Mouse (Mus musculus) midbrain, embryonic 13.5 days (tissue): ENCODE data around the gene Sun5. TPM values are rescaled to one million over a fixed set of nuclear protein-coding genes. Genes with fewer than 3 reads are reported as not detected.

Experiments used
- ATAC-seq: fragments of 200-750 bp; cut with Nextera tagmentation; 2 replicates; pipeline ENCODE4 v1.8.0; 2017; ENCODE audit warnings: mild to moderate bottlenecking, moderate TSS enrichment, moderate library complexity
- H3K27ac ChIP-seq: fragments of 300-500 bp; sonication (generic); 2 replicates; pipeline ENCODE4 v1.5.1; 2015; ENCODE audit warnings: inconsistent platforms, mild to moderate bottlenecking, moderate library complexity
- H3K27me3 ChIP-seq: fragments of 300-500 bp; sonication (generic); 2 replicates; pipeline ENCODE4 v1.6.1; 2015; ENCODE audit warnings: mild to moderate bottlenecking, inconsistent platforms
- H3K36me3 ChIP-seq: fragments of 300-500 bp; sonication (generic); 2 replicates; pipeline ENCODE4 v1.6.1; 2015; ENCODE audit warnings: mild to moderate bottlenecking, inconsistent platforms
- H3K4me1 ChIP-seq: fragments of 300-500 bp; sonication (generic); replicated peaks from 2 replicates; pipeline ENCODE4 v1.6.1; 2015; ENCODE audit warnings: inconsistent platforms
- H3K4me2 ChIP-seq: fragments of 300-500 bp; sonication (generic); replicated peaks from 2 replicates; pipeline ENCODE4 v1.6.1; 2015; ENCODE audit warnings: moderate library complexity, mild to moderate bottlenecking, inconsistent platforms
- H3K4me3 ChIP-seq: fragments of 300-500 bp; sonication (generic); replicated peaks from 2 replicates; pipeline ENCODE4 v1.5.1; 2015; ENCODE audit warnings: mild to moderate bottlenecking, inconsistent platforms
- H3K9ac ChIP-seq: fragments of 300-500 bp; sonication (generic); replicated peaks from 2 replicates; pipeline ENCODE4 v1.6.1; 2015; ENCODE audit warnings: mild to moderate bottlenecking, inconsistent platforms
- H3K9me3 ChIP-seq: fragments of 300-500 bp; sonication (generic); 2 replicates; pipeline ENCODE4 v1.6.1; 2016; ENCODE audit warnings: mild to moderate bottlenecking, inconsistent platforms
- WGBS: fragments of 180-500 bp; shearing (Covaris S2); methylation state at CpG from one replicate; pipeline ENCODE4 v1.1.7; 2015; 5-methylcytosine and 5-hydroxymethylcytosine counted together
- polyA plus RNA-seq: library from polyadenylated mRNA; unstranded; fragments of >200 nt; fragmentation: Nextera tagmentation; extraction: Ambion mirVana; gene quantifications from 2 replicates; pipeline ENCODE4 v1.2.1, GENCODE M21; 2015

Sun5 gene
- not detected in 2 replicates for polyA plus RNA-seq

DNA sequence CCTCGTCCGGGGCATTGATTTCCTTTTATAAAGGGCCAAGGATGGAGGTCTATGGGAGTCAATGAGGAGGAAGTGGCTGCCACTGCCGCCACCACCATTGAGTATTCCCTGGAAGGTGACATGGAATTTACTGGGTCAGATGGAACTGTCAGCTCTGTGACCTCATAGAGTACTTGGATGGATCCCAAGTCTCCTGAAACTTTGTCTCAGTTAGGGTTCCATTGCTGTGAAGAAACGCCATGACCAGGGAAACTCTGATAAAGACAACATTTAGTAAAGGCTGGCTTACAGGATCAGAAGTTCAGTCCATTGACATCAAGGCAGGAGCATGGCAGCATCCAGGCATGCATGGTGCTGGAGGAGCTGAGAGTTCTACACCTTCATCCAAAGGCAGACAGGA lies at the start of gene Sun5:
Sun5 (minus strand) TSS at position 101 of the 400 bp plus-strand sequence.
- H3K9ac ChIP-seq, result no peak within 1 kb of the TSS
- 93% methylated on average over 4 of the region's 4 CpGs for WGBS
- no peaks in the 10 kb centered on the region for H3K27me3 ChIP-seq
- no peak within 1 kb of the TSS for H3K4me2 ChIP-seq
- no peak within 1 kb of the TSS for H3K27ac ChIP-seq
- no peaks in the 10 kb centered on the region for H3K4me1 ChIP-seq
- ATAC-seq, result no peak
- H3K36me3 ChIP-seq, result no peaks in the 10 kb centered on the region
- H3K4me3 ChIP-seq, result no peak within 1 kb of the TSS
- no peaks in the 10 kb centered on the region for H3K9me3 ChIP-seq

DNA sequence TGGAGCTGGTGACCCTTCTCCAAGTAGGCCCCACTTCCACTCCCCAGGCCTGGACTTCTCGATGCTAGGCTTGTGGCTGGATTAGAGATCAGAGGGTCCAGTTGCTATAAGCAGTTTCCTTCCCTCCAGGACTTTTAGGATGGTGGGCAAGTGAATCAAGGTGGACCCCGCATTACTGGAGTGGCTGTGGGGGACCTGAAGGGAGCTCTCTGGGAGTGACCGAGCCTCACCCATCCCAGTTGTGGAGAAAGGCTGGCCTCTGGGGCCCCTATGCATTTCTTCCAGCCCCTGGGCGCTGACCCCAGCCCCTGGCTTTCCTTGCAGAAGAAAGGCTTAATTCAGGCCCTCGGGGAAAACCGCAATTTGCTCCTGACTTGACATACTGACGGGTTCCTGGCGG lies 47.0 kb upstream of the Sun5 start, which contains the start of gene Bpifb3:
Bpifb3 (plus strand) TSS at position 301 of the 400 bp plus-strand sequence.
- 62% methylated on average over 8 of the region's 8 CpGs for WGBS
- ATAC-seq, result no peak
- Histone ChIP-seq H3K4me2 (no peak within 1 kb of the TSS), H3K9me3 (no peaks in the 10 kb centered on the region), H3K4me3 (no peak within 1 kb of the TSS), H3K27ac (no peak within 1 kb of the TSS), H3K9ac (no peak within 1 kb of the TSS), H3K4me1 (no peaks in the 10 kb centered on the region), H3K36me3 (no peaks in the 10 kb centered on the region), H3K27me3 (no peaks in the 10 kb centered on the region)

DNA sequence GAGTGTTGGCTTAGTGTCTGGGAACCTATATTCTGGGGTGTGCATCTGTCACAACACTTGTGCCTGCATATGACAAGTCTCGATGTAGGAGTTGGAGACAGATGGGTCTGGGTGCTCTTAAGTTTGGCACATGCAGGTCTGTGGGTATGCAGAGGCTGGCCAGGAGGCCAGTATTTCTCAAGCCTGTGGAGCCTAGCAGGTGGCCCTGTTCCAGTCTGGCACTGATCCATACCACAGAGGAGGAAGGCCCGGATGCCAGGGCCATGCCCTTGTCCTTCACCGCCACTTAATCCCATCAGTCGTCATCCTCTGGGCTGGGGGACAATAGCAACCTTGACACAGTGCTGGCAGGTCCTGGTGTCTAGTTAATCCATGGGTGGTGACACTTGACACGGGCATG lies 43.3 kb upstream of the Sun5 start:
- WGBS, result 40% methylated on average over 5 of the region's 5 CpGs
- Histone ChIP-seq H3K9me3 (no peaks in the 10 kb centered on the region), H3K27ac (no peak overlapping the region), H3K4me2 (no peak overlapping the region), H3K4me3 (no peak overlapping the region), H3K27me3 (no peaks in the 10 kb centered on the region), H3K4me1 (no peaks in the 10 kb centered on the region), H3K9ac (no peak overlapping the region), H3K36me3 (no peaks in the 10 kb centered on the region)
- ATAC-seq, result no peak

DNA sequence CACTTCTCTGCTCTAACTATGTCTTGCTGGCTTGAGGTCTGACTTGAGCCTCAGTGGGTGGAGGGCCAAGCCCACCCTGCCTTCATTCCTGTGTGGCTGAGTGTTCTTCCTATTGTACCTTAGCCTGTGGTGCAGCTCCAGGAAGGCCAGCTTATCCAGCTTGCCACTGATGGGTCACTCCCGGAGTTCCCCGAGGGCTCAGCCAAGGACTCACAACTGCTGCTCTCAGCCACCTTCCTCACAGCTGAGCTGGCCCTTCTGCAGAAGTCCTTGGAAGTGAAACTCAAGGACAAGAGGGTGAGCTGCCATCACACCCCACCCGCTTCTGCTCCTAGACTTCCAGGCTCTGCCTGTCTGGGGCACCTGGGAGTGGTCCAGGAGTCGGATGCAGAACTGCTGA lies 35.7 kb upstream of the Sun5 start:
- H3K4me3 ChIP-seq, result no peak overlapping the region
- ATAC-seq, result no peak
- H3K4me1 ChIP-seq, result no peaks in the 10 kb centered on the region
- H3K4me2 ChIP-seq, result no peak overlapping the region
- no peaks in the 10 kb centered on the region for H3K27me3 ChIP-seq
- 84% methylated on average over 4 of the region's 4 CpGs for WGBS
- no peaks in the 10 kb centered on the region for H3K36me3 ChIP-seq
- no peak overlapping the region for H3K9ac ChIP-seq
- no peaks in the 10 kb centered on the region for H3K9me3 ChIP-seq
- no peak overlapping the region for H3K27ac ChIP-seq

DNA sequence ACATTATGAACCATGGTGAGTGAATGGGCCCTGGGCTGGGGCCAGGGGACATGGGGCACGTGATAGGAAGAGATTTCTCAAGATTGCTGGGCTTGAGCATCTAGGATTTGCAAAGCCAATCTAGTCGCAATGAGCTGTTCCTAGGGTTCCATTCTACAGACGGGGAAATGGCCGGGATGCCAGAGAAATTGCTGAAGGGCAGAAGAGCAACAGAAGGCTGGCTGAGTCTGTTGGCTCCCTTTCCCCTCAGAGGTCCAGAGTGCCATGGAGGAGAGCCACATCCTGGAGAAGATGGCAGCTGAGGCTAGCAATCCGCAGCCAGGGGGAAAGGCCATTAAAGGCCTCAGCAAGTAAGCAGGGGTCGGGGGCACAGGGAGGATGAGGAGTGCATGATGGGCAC lies 31.8 kb upstream of the Sun5 start:
- 86% methylated on average over 6 of the region's 6 CpGs for WGBS
- Histone ChIP-seq H3K9me3 (no peaks in the 10 kb centered on the region), H3K27ac (no peak overlapping the region), H3K4me1 (no peaks in the 10 kb centered on the region), H3K36me3 (no peaks in the 10 kb centered on the region), H3K27me3 (no peaks in the 10 kb centered on the region), H3K4me2 (no peak overlapping the region), H3K9ac (no peak overlapping the region), H3K4me3 (no peak overlapping the region)
- no peak for ATAC-seq

DNA sequence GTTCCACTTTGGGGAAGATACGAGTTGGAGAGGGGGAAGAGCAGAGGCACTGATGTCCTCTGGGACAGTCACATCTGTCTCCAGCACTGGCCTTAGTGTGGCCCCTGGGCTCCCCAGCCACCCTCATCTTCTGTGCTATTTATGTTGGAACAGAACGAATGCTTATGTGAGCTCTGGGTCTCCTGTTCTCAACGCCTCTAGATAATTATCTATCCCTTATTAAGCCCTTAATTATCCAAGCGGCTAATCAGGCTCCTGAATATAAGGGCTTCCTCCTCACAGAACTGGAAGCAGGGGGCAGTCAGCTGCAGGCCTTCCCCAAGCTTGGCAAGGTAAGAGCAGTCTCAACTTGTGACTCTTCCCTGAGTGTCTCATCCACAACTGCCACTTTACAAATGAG lies 29.2 kb upstream of the Sun5 start, which contains the start of gene Bpifb6:
Bpifb6 (plus strand) TSS at position 301 of the 400 bp plus-strand sequence.
- H3K27me3 ChIP-seq, result no peaks in the 10 kb centered on the region
- H3K27ac ChIP-seq, result no peak within 1 kb of the TSS
- H3K36me3 ChIP-seq, result no peaks in the 10 kb centered on the region
- ATAC-seq, result no peak
- no peaks in the 10 kb centered on the region for H3K4me1 ChIP-seq
- H3K9ac ChIP-seq, result no peak within 1 kb of the TSS
- H3K9me3 ChIP-seq, result no peaks in the 10 kb centered on the region
- WGBS, result 71% methylated on average over 4 of the region's 4 CpGs
- no peak within 1 kb of the TSS for H3K4me2 ChIP-seq
- no peak within 1 kb of the TSS for H3K4me3 ChIP-seq

DNA sequence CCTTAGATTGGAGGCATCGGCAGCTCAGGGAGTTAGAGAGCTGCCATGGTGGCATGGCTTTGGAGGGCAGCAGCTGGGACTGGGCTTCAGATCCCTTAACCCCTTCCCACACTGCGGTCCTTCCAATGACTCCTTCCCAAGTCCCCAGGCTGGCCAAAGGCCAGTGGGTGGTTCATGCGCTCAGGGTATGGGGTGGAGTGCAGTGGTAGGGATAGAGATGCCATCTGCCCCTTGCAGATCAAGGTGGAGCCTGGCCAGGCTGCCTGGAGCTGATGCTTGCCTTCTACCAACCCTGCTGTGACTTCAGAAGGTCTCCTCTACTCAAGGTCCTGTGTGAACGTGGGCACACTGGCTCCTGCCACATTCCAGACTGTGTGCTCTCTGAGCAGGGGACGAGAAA lies 28.2 kb upstream of the Sun5 start:
- no peaks in the 10 kb centered on the region for H3K9me3 ChIP-seq
- H3K36me3 ChIP-seq, result no peaks in the 10 kb centered on the region
- 87% methylated on average over 5 of the region's 5 CpGs for WGBS
- no peaks in the 10 kb centered on the region for H3K27me3 ChIP-seq
- H3K27ac ChIP-seq, result no peak overlapping the region
- H3K4me3 ChIP-seq, result no peak overlapping the region
- H3K4me2 ChIP-seq, result no peak overlapping the region
- no peak overlapping the region for H3K9ac ChIP-seq
- H3K4me1 ChIP-seq, result no peaks in the 10 kb centered on the region
- ATAC-seq, result no peak

DNA sequence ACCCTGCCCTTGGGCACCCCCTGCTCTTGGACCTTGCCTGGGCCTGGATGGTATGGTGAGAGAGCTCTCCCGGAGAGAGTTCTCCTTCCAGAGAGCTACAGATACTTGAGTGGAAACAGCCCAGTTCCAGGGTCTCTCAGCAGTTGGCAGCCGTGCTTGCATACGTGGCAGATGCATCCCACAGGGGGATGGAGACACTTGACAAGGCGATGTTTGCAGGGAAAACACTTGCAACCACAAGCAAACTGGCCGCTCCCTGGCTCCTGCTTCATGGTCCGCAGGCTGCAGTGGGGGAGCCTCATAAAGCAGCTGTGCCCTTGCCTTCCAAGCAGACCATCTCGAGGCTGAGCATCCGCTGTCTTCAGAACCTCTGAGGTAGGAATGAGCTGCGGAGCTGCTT lies 3.9 kb upstream of the Sun5 start, which contains the start of gene Bpifb2:
Bpifb2 (plus strand) TSS at position 301 of the 400 bp plus-strand sequence.
- H3K9ac ChIP-seq, result no peak within 1 kb of the TSS
- H3K4me2 ChIP-seq, result no peak within 1 kb of the TSS
- no peaks in the 10 kb centered on the region for H3K4me1 ChIP-seq
- no peaks in the 10 kb centered on the region for H3K27me3 ChIP-seq
- no peaks in the 10 kb centered on the region for H3K36me3 ChIP-seq
- H3K4me3 ChIP-seq, result no peak within 1 kb of the TSS
- ATAC-seq, result no peak
- WGBS, result 73% methylated on average over 9 of the region's 9 CpGs
- H3K9me3 ChIP-seq, result no peaks in the 10 kb centered on the region
- H3K27ac ChIP-seq, result no peak within 1 kb of the TSS

DNA sequence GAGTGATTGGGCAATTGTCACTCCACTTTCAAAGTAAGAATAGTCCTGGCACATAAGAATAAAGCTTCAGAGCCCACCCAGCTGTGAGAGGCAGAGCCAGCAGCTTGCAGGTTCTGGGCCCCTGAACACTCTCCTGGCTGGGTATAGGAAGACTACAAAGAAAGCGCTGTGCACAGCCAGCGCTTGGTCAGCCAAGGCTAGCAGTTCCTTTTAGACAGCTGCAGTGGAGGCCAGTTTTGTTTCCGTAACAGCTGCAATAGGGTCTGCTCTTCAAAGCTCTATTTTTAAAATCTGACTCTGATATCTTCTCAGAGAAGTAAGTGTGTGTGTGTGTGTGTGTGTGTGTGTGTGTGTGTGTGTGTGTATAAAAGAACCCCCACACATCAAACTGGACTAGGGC lies 8.9 kb downstream of the Sun5 start:
- H3K9me3 ChIP-seq, result no peaks in the 10 kb centered on the region
- H3K27ac ChIP-seq, result no peak overlapping the region
- H3K9ac ChIP-seq, result no peak overlapping the region
- no peaks in the 10 kb centered on the region for H3K27me3 ChIP-seq
- H3K4me3 ChIP-seq, result no peak overlapping the region
- no peak overlapping the region for H3K4me2 ChIP-seq
- WGBS, result 73% methylated on average over 3 of the region's 3 CpGs
- H3K36me3 ChIP-seq, result no peaks in the 10 kb centered on the region
- H3K4me1 ChIP-seq, result no peaks in the 10 kb centered on the region
- no peak for ATAC-seq

DNA sequence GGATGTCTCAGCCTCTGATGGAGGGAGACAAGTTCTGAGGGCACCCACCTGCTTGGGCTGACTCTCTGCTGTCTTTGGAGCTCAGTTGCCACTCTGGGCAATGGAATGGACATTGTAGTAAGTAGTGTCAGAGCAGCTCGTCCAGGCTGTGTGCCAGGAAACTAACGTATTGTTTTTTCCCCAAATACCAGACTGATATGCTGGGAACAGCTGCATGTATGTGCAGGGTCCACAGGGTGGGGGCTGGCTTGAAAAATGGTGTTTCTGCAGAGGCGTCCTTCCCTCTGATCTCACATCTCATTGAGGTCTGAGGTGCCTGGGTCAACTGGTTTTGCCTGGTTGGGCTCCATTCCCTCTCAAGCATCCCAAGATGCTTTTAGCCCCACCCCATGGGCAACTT lies 10.2 kb downstream of the Sun5 start:
- H3K4me1 ChIP-seq, result no peaks in the 10 kb centered on the region
- H3K36me3 ChIP-seq, result no peaks in the 10 kb centered on the region
- no peak overlapping the region for H3K9ac ChIP-seq
- WGBS, result 79% methylated on average over 3 of the region's 3 CpGs
- H3K27ac ChIP-seq, result no peak overlapping the region
- no peak overlapping the region for H3K4me3 ChIP-seq
- no peak overlapping the region for H3K4me2 ChIP-seq
- no peak for ATAC-seq
- no peaks in the 10 kb centered on the region for H3K9me3 ChIP-seq
- peaks cover 4% of the 10 kb centered on the region; the same call in 1 of the 2 replicates for H3K27me3 ChIP-seq

DNA sequence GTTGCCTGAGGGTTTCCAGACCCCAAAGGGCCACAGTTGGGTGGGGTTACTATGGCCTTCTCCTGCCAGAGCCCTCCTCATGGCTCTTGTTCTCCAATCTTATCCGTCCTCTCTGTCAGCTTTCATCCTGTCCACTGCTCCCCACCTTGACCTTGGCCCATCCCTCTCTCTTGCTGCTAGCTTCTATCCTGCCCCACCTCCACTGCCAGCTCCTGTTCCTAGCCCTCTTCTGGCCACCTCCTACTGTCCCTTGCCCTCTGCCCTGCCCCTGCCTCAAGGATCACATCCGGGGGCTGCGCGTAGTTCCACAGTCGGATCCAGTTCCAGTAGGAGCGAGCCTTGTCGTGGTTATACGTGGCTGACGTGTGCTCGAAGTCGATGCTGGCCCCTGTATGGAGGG lies 10.6 kb downstream of the Sun5 start:
- 94% methylated on average over 11 of the region's 11 CpGs for WGBS
- Histone ChIP-seq H3K36me3 (no peaks in the 10 kb centered on the region), H3K4me2 (no peak overlapping the region), H3K9me3 (no peaks in the 10 kb centered on the region), H3K27me3 (peaks cover 4% of the 10 kb centered on the region; the same call in 1 of the 2 replicates), H3K4me1 (no peaks in the 10 kb centered on the region), H3K27ac (no peak overlapping the region), H3K9ac (no peak overlapping the region), H3K4me3 (no peak overlapping the region)
- no peak for ATAC-seq

DNA sequence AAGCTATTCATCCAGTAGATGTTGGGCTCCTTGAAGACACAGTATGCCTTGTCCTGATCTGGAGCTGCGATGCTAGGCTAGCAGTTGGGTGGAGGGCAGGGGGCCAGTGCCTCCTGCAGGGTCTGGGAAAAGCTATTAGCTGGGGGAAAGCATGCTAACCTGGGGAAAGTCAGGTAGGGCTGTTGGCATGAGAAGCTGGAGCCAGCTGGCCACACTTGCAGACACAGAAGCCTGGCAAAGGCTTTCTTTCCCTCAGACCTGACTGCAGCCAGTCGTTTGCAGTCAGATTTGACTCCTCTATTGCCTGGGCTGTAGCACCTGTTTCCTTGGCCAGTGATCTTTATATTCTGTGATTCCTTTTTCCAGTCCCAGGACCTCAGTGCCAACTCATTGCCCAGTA lies 11.3 kb downstream of the Sun5 start:
- H3K4me3 ChIP-seq, result no peak overlapping the region
- no peak for ATAC-seq
- H3K9me3 ChIP-seq, result no peaks in the 10 kb centered on the region
- no peak overlapping the region for H3K9ac ChIP-seq
- no peaks in the 10 kb centered on the region for H3K36me3 ChIP-seq
- no peak overlapping the region for H3K27ac ChIP-seq
- no peaks in the 10 kb centered on the region for H3K4me1 ChIP-seq
- H3K27me3 ChIP-seq, result peaks cover 7% of the 10 kb centered on the region; the same call in 1 of the 2 replicates
- H3K4me2 ChIP-seq, result no peak overlapping the region
- WGBS, result 75% methylated on average over 2 of the region's 2 CpGs

DNA sequence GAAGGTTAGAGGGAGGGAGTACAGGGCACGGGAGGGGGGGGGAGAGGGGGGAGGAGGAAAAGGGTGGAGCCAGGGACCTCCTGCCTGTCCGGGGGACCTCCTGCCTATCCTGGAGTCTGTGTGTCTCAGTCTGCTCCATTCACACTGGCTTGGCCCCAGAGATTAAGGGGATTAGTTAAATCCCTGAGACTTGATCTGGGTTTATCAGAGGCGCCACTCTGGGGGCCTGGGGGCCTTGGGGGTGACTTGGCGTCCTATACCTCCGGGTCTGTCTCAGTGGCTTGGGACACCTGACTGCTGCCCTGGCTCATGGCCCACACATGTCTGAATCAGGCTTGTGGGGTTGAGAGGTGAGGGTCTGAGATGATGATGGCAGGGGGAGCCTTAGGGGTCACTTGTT lies 17.3 kb downstream of the Sun5 start:
- H3K4me2 ChIP-seq, result no peak overlapping the region
- no peak overlapping the region for H3K27ac ChIP-seq
- no peaks in the 10 kb centered on the region for H3K36me3 ChIP-seq
- H3K9ac ChIP-seq, result no peak overlapping the region
- H3K9me3 ChIP-seq, result no peaks in the 10 kb centered on the region
- peak; percentile 43; the same call in 1 of the 2 replicates for ATAC-seq
- H3K4me3 ChIP-seq, result no peak overlapping the region
- peaks cover 7% of the 10 kb centered on the region; the same call in 1 of the 2 replicates for H3K27me3 ChIP-seq
- 1% methylated on average over 5 of the region's 5 CpGs for WGBS
- H3K4me1 ChIP-seq, result peaks cover 9% of the 10 kb centered on the region
